Mouse (Mus musculus): ENCODE data around the gene Hs3st4. TPM values are rescaled to one million over a fixed set of nuclear protein-coding genes. Genes with fewer than 3 reads are reported as not detected.

Gene Hs3st4
- polyA plus RNA-seq, 1 experiment, result not detected

- 1% methylated on average over 2 of the region's 2 CpGs for WGBS
- peak; percentile 19 for DNase-seq
Observed at GRCm38 (mm10) chr7:124129019-124129418, 146.3 kb downstream of the Hs3st4 start.

GRCm38 (mm10) chr7:124131312-124131711 is 148.6 kb downstream of the Hs3st4 start:
- Histone ChIP-seq H3K4me1 (ENCODE audit: control insufficient read depth, insufficient read depth, low read length) (no peaks in the 10 kb centered on the region), H3K4me3 (ENCODE audit: insufficient read depth, low read depth, low read length) (no peak overlapping the region), H3K27ac (ENCODE audit: insufficient read depth, low read depth, low read length) (no peak overlapping the region), H3K36me3 (ENCODE audit: control insufficient read depth, insufficient read depth, low read length) (no peaks in the 10 kb centered on the region), H3K27me3 (replicated peaks; ENCODE audit: control insufficient read depth, insufficient read depth, low read length) (no peaks in the 10 kb centered on the region; the same call in 1 of the 2 replicates)
- 73% methylated on average over 7 of the region's 7 CpGs for WGBS
- TF ChIP-seq POLR2A (IDR thresholded peaks at IDR 0.05; ENCODE audit: low read depth, low read length) (no peak), CTCF (conservative IDR thresholded peaks at IDR 0.05; ENCODE audit: insufficient read depth, insufficient read length, low read depth, low read length) (no peak)
- no peak for DNase-seq

More at GRCm38 (mm10) chr7:124129019-124129418, 146.3 kb downstream of the Hs3st4 start:
- Histone ChIP-seq H3K4me3 (ENCODE audit: insufficient read depth, low read depth, low read length) (no peak overlapping the region), H3K36me3 (ENCODE audit: control insufficient read depth, insufficient read depth, low read length) (no peaks in the 10 kb centered on the region), H3K27me3 (replicated peaks; ENCODE audit: control insufficient read depth, insufficient read depth, low read length) (no peaks in the 10 kb centered on the region; the same call in 1 of the 2 replicates), H3K4me1 (ENCODE audit: control insufficient read depth, insufficient read depth, low read length) (no peaks in the 10 kb centered on the region), H3K27ac (ENCODE audit: insufficient read depth, low read depth, low read length) (no peak overlapping the region)
- TF ChIP-seq POLR2A (IDR thresholded peaks at IDR 0.05; ENCODE audit: low read depth, low read length) (no peak), CTCF (conservative IDR thresholded peaks at IDR 0.05; ENCODE audit: insufficient read depth, insufficient read length, low read depth, low read length) (peak; percentile 17; the same call in 1 of the 2 replicates)

- 45% methylated on average over 5 of the region's 5 CpGs for WGBS
- no peak for DNase-seq
- Histone ChIP-seq H3K4me1 (ENCODE audit: control insufficient read depth, insufficient read depth, low read length) (no peaks in the 10 kb centered on the region), H3K4me3 (ENCODE audit: insufficient read depth, low read depth, low read length) (no peak overlapping the region), H3K27ac (ENCODE audit: insufficient read depth, low read depth, low read length) (no peak overlapping the region), H3K36me3 (ENCODE audit: control insufficient read depth, insufficient read depth, low read length) (no peaks in the 10 kb centered on the region), H3K27me3 (replicated peaks; ENCODE audit: control insufficient read depth, insufficient read depth, low read length) (no peaks in the 10 kb centered on the region)
- TF ChIP-seq CTCF (conservative IDR thresholded peaks at IDR 0.05; ENCODE audit: insufficient read depth, insufficient read length, low read depth, low read length) (no peak), POLR2A (IDR thresholded peaks at IDR 0.05; ENCODE audit: low read depth, low read length) (no peak)
Observed at GRCm38 (mm10) chr7:124136133-124136532, 153.5 kb downstream of the Hs3st4 start.

DNA sequence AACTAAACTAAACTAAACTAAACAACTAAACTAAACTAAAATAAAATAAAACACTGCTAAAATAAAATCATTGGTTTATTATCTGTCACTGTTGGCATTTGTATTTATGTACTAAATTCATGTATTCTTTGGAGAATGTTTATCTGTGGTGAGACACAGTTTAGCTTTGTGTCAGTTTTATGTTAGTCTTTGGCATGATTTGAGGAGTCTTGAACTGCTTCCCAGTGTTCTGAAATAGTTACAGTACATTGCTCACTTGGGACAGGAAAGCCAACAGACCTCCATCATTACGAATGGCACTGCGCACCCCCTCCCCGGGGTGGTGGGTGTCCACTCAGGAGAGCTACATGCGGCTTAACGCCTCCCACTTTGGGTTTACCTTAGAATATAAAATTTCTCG is 158.6 kb downstream of the Hs3st4 start:
- H3K4me1 ChIP-seq (ENCODE audit: control insufficient read depth, insufficient read depth, low read length), result no peaks in the 10 kb centered on the region
- no peaks in the 10 kb centered on the region; the same call in 1 of the 2 replicates for H3K27me3 ChIP-seq (replicated peaks; ENCODE audit: control insufficient read depth, insufficient read depth, low read length)
- no peaks in the 10 kb centered on the region for H3K36me3 ChIP-seq (ENCODE audit: control insufficient read depth, insufficient read depth, low read length)
- TF ChIP-seq CTCF (conservative IDR thresholded peaks at IDR 0.05; ENCODE audit: insufficient read depth, insufficient read length, low read depth, low read length), result no peak
- TF ChIP-seq POLR2A (IDR thresholded peaks at IDR 0.05; ENCODE audit: low read depth, low read length), result no peak
- DNase-seq, result no peak
- no peak overlapping the region for H3K4me3 ChIP-seq (ENCODE audit: insufficient read depth, low read depth, low read length)
- 77% methylated on average over 6 of the region's 6 CpGs for WGBS
- no peak overlapping the region for H3K27ac ChIP-seq (ENCODE audit: insufficient read depth, low read depth, low read length)

- no peak overlapping the region for H3K4me3 ChIP-seq (ENCODE audit: insufficient read depth, low read depth, low read length)
Observed at GRCm38 (mm10) chr7:124150901-124151300, 168.2 kb downstream of the Hs3st4 start.

GRCm38 (mm10) chr7:124163301-124163700 is 180.6 kb downstream of the Hs3st4 start:
- Histone ChIP-seq H3K27ac (ENCODE audit: insufficient read depth, low read depth, low read length) (no peak overlapping the region), H3K36me3 (ENCODE audit: control insufficient read depth, insufficient read depth, low read length) (no peaks in the 10 kb centered on the region), H3K27me3 (replicated peaks; ENCODE audit: control insufficient read depth, insufficient read depth, low read length) (no peaks in the 10 kb centered on the region), H3K4me1 (ENCODE audit: control insufficient read depth, insufficient read depth, low read length) (no peaks in the 10 kb centered on the region), H3K4me3 (ENCODE audit: insufficient read depth, low read depth, low read length) (no peak overlapping the region)
- 89% methylated on average over 1 of the region's 1 CpGs for WGBS
- no peak for DNase-seq
- no peak for TF ChIP-seq POLR2A (IDR thresholded peaks at IDR 0.05; ENCODE audit: low read depth, low read length)
- no peak for TF ChIP-seq CTCF (conservative IDR thresholded peaks at IDR 0.05; ENCODE audit: insufficient read depth, insufficient read length, low read depth, low read length)

More at GRCm38 (mm10) chr7:124150901-124151300, 168.2 kb downstream of the Hs3st4 start:
- no peaks in the 10 kb centered on the region for H3K36me3 ChIP-seq (ENCODE audit: control insufficient read depth, insufficient read depth, low read length)
- 79% methylated on average over 2 of the region's 2 CpGs for WGBS
- no peak for DNase-seq
- no peak overlapping the region for H3K27ac ChIP-seq (ENCODE audit: insufficient read depth, low read depth, low read length)
- TF ChIP-seq CTCF (conservative IDR thresholded peaks at IDR 0.05; ENCODE audit: insufficient read depth, insufficient read length, low read depth, low read length), result no peak
- no peak for TF ChIP-seq POLR2A (IDR thresholded peaks at IDR 0.05; ENCODE audit: low read depth, low read length)
- no peaks in the 10 kb centered on the region for H3K4me1 ChIP-seq (ENCODE audit: control insufficient read depth, insufficient read depth, low read length)
- H3K27me3 ChIP-seq (replicated peaks; ENCODE audit: control insufficient read depth, insufficient read depth, low read length), result no peaks in the 10 kb centered on the region

GRCm38 (mm10) chr7:124166229-124166628 is 183.6 kb downstream of the Hs3st4 start:
- WGBS, result 67% methylated on average over 1 of the region's 1 CpGs

More at GRCm38 (mm10) chr7:124166229-124166628, 183.6 kb downstream of the Hs3st4 start:
- H3K4me1 ChIP-seq (ENCODE audit: control insufficient read depth, insufficient read depth, low read length), result no peaks in the 10 kb centered on the region
- no peak for TF ChIP-seq CTCF (conservative IDR thresholded peaks at IDR 0.05; ENCODE audit: insufficient read depth, insufficient read length, low read depth, low read length)
- TF ChIP-seq POLR2A (IDR thresholded peaks at IDR 0.05; ENCODE audit: low read depth, low read length), result no peak
- no peaks in the 10 kb centered on the region for H3K36me3 ChIP-seq (ENCODE audit: control insufficient read depth, insufficient read depth, low read length)
- no peak overlapping the region for H3K27ac ChIP-seq (ENCODE audit: insufficient read depth, low read depth, low read length)
- H3K4me3 ChIP-seq (ENCODE audit: insufficient read depth, low read depth, low read length), result no peak overlapping the region
- no peaks in the 10 kb centered on the region for H3K27me3 ChIP-seq (replicated peaks; ENCODE audit: control insufficient read depth, insufficient read depth, low read length)
- DNase-seq, result no peak
